Mouse (Mus musculus): ENCODE data around the gene Phf1. TPM values are rescaled to one million over a fixed set of nuclear protein-coding genes. Genes with fewer than 3 reads are reported as not detected.
A peak's percentile ranks its signal among the peaks of the same experiment; 100 is the strongest.
"Not testable (repeated sequence)": the region's sequence is repeated elsewhere in the genome, so short reads cannot be mapped to it uniquely, and the experiment has no call there.

The Phf1 gene
- polyA plus RNA-seq, 1 experiment from 2014 or later = 7.6 TPM

DNA sequence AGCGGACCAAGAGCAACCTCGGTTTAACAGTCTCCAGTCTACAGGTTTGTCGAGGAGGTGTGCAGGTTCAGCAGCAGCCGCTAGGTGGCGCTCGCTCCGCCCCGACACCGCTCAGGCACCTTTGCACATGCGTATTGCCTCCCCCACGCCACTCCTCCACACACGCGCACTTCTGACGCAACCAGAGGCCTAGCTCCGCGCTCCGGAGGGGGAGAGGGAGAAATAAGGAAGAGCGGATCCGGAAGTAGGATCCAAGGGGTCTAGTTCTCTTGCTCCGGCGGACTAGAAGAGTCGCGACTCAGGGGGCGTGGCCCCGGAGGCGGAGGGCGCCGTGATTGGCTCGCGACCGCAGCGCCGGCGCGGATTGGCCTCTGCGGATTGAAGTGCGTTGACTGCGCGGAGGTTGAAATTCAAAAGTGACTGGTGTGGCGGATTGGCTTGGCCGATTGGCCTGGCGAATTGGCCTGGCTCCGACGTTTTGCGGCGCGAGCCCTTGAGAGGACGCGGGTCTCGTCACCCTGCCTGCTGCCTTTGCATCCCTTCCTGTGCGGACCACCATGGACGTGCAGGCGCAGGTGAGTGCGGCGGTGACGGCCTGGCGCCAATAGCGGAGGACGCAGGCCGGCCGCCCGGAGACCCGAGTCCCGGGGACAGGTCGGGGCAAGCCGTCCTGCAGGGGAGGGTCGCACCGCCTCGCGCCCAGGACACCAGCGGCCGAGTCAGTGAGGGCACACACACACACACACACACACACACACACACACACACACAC is 16.0 kb upstream of the Phf1 start, which contains the start of gene Kifc5b:
Gene Kifc5b (plus strand): TSS at position 381 of the 772 bp plus-strand sequence.
- WGBS (ENCODE audit: missing documents) = under 1% methylated on average over 52 of the region's 72 CpGs
- Histone ChIP-seq H3K36me3 (ENCODE audit: inconsistent target) (no peaks in the 10 kb centered on the region), H3K79me2 (ENCODE audit: inconsistent target) (peaks cover 34% of the 10 kb centered on the region), H3K4me3 (ENCODE audit: inconsistent target) (peak within 1 kb of the TSS; percentile 61), H3K27ac (peak within 1 kb of the TSS; percentile 35)

- not testable (repeated sequence) for H3K36me3 ChIP-seq (ENCODE audit: inconsistent target)
- Histone ChIP-seq H3K4me3 (ENCODE audit: inconsistent target) (peak overlapping the region; percentile 61), H3K79me2 (ENCODE audit: inconsistent target) (peaks cover 34% of the 10 kb centered on the region), H3K27ac (peak overlapping the region; percentile 35)
- 0% methylated on average over 7 of the region's 12 CpGs for WGBS (ENCODE audit: missing documents)
These were observed 15.3 kb upstream of the Phf1 start for GRCm38 (mm10) chr17:26917560-26917959.

DNA sequence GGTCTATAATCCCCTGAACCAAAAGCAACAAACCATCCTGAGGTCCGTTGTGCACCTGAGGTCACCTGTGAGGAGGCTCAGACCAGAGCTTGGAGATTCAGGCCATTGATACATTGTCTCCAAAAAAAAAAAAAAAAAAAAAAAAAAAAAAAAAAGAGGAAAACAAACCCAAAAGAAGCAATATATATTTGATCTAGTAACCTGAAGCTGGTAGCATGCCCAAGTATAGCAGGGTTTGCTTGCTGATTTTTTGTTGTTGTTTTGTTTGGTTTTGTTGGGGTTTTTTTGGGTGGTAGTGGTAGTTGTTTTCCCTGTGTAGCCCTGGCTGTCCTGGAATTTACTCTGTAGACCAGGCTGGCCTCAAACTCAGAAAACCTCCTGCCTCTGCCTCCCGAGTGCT is 14.5 kb upstream of the Phf1 start:
- H3K4me3 ChIP-seq (ENCODE audit: inconsistent target) = peak overlapping the region; percentile 61
- H3K36me3 ChIP-seq (ENCODE audit: inconsistent target) = no peaks in the 10 kb centered on the region
- H3K27ac ChIP-seq = no peak overlapping the region
- WGBS (ENCODE audit: missing documents) = 100% methylated on average over 1 of the region's 2 CpGs
- H3K79me2 ChIP-seq (ENCODE audit: inconsistent target) = peaks cover 34% of the 10 kb centered on the region

DNA sequence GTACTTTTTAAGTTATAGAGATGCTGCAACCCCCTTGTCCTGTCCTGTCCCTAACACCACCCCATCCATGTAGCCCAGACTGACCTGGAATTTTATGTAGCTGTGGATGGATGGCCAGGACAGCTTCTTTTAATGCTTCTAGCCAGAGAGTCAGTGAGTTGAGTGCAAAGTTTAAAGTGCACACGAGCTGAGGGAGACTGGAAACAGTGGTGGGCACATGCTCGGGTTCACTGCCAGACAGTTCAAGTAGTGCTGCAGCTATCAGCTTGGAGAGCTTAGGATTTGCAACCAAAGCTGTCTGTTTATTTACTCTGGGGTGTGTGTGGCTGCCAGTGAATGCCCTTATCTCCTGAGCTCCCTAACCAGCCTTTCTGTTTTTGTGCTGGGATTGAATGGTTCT is 13.3 kb upstream of the Phf1 start:
- H3K27ac ChIP-seq; H3K4me3 ChIP-seq (ENCODE audit: inconsistent target); H3K36me3 ChIP-seq (ENCODE audit: inconsistent target): not testable (repeated sequence)
- WGBS (ENCODE audit: missing documents) = 81% methylated on average over 2 of the region's 2 CpGs
- peaks cover 34% of the 10 kb centered on the region for H3K79me2 ChIP-seq (ENCODE audit: inconsistent target)

GRCm38 (mm10) chr17:26922368-26922767 is 10.5 kb upstream of the Phf1 start:
- H3K79me2 ChIP-seq (ENCODE audit: inconsistent target) = peaks cover 33% of the 10 kb centered on the region
- H3K4me3 ChIP-seq (ENCODE audit: inconsistent target); H3K36me3 ChIP-seq (ENCODE audit: inconsistent target); H3K27ac ChIP-seq: not testable (repeated sequence)
- WGBS (ENCODE audit: missing documents) = 97% methylated on average over 5 of the region's 6 CpGs

- H3K27ac ChIP-seq; H3K4me3 ChIP-seq (ENCODE audit: inconsistent target); H3K36me3 ChIP-seq (ENCODE audit: inconsistent target); H3K79me2 ChIP-seq (ENCODE audit: inconsistent target): not testable (repeated sequence)
- 96% methylated on average over 9 of the region's 9 CpGs for WGBS (ENCODE audit: missing documents)
These were observed 7.4 kb upstream of the Phf1 start for GRCm38 (mm10) chr17:26925414-26925813.

DNA sequence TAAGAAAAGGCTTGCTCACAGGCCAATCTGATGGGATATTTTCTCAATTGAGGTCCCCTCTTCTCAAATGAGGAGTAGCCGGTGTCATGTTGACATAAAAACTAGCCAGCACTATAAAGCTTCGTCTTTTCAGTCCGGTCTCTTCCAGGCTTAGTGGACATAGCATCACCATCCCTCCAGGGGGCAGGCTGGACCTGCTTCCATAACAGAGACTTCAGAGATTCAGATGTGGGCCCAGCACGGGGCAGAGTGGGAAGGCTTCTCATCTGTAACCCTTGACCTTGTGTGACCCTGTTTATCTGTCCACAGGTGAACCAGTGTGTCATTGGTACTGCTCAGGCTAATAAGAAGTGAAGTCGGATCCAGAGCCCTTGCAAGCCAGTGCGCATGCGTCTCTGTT is 1.1 kb upstream of the Phf1 start:
- peaks cover 13% of the 10 kb centered on the region; the same call in 1 of the 2 replicates for H3K79me2 ChIP-seq (ENCODE audit: inconsistent target)
- H3K27ac ChIP-seq; H3K4me3 ChIP-seq (ENCODE audit: inconsistent target): not testable (repeated sequence)
- 74% methylated on average over 7 of the region's 7 CpGs for WGBS (ENCODE audit: missing documents)
- H3K36me3 ChIP-seq (ENCODE audit: inconsistent target) = peaks cover 11% of the 10 kb centered on the region; the same call in 1 of the 2 replicates

- Histone ChIP-seq H3K27ac (peak overlapping the region; percentile 52), H3K79me2 (ENCODE audit: inconsistent target) (peaks cover 29% of the 10 kb centered on the region), H3K36me3 (ENCODE audit: inconsistent target) (peaks cover 11% of the 10 kb centered on the region; the same call in 1 of the 2 replicates), H3K4me3 (ENCODE audit: inconsistent target) (peak overlapping the region; percentile 62)
- 3% methylated on average over 13 of the region's 13 CpGs for WGBS (ENCODE audit: missing documents)
These were observed 567 bp downstream of the Phf1 start for GRCm38 (mm10) chr17:26933419-26933818.

- Histone ChIP-seq H3K79me2 (ENCODE audit: inconsistent target) (peaks cover 35% of the 10 kb centered on the region), H3K4me3 (ENCODE audit: inconsistent target) (peak overlapping the region; percentile 62), H3K27ac (no peak overlapping the region), H3K36me3 (ENCODE audit: inconsistent target) (peaks cover 8% of the 10 kb centered on the region; the same call in 1 of the 2 replicates)
- 81% methylated on average over 15 of the region's 16 CpGs for WGBS (ENCODE audit: missing documents)
These were observed 1.3 kb downstream of the Phf1 start for GRCm38 (mm10) chr17:26933885-26934827.

DNA sequence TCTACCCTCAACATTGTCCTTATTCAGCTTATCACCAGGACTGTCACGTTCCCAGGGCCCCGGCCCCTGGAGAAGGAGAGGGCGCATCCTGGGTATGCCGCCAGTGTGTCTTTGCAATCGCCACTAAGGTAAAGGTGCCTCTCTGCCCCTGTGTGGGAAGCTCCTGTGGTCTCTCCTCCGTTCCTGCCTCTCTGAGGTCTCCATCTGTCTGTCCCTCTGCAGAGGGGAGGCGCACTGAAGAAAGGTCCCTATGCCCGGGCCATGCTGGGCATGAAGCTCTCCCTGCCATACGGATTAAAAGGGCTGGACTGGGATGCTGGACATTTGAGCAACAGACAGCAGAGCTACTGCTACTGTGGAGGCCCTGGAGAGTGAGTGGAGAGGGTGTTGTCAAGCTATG is 2.2 kb downstream of the Phf1 start:
- Histone ChIP-seq H3K27ac (no peak overlapping the region), H3K4me3 (ENCODE audit: inconsistent target) (no peak overlapping the region), H3K36me3 (ENCODE audit: inconsistent target) (peaks cover 8% of the 10 kb centered on the region; the same call in 1 of the 2 replicates), H3K79me2 (ENCODE audit: inconsistent target) (peaks cover 35% of the 10 kb centered on the region)
- 100% methylated on average over 9 of the region's 9 CpGs for WGBS (ENCODE audit: missing documents)

- H3K4me3 ChIP-seq (ENCODE audit: inconsistent target) = no peak overlapping the region
- peaks cover 35% of the 10 kb centered on the region for H3K79me2 ChIP-seq (ENCODE audit: inconsistent target)
- 87% methylated on average over 12 of the region's 12 CpGs for WGBS (ENCODE audit: missing documents)
- H3K27ac ChIP-seq = no peak overlapping the region
- peaks cover 8% of the 10 kb centered on the region; the same call in 1 of the 2 replicates for H3K36me3 ChIP-seq (ENCODE audit: inconsistent target)
These were observed 3.6 kb downstream of the Phf1 start for GRCm38 (mm10) chr17:26936453-26936852.

DNA sequence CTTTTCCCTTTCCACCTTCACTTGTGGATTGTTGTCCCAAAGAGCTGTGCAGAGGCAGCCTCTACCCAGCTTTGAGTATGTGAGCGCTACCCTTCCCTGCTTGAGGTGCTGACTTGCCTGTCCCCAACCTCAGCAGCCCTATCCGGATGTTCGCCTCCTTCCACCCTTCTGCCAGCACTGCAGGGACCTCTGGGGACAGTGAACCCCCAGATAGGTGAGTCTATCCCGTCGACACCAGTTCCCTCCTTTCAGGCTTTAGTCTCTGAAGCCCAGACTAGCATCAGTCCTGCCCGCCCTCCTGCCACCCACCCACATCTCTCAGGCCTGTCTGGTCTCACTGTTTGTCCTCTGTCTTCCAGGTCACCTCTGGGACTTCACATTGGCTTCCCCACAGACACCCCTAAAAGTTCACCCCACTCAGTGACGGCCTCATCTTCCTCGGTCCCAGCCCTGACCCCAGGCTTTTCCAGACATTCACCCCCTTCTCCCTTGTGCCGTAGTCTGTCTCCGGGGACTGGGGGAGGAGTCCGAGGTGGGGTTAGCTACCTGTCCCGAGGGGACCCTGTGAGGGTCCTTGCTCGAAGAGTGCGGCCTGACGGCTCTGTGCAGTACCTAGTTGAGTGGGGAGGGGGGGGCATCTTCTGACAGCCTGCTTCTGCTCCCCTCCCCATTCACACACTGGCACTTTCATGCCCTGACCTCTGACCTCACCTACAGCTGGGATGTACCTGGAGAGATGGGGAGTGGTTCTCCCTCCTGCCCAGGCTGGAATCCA is 4.3 kb downstream of the Phf1 start:
- Histone ChIP-seq H3K27ac (no peak overlapping the region), H3K4me3 (ENCODE audit: inconsistent target) (no peak overlapping the region), H3K79me2 (ENCODE audit: inconsistent target) (peaks cover 35% of the 10 kb centered on the region), H3K36me3 (ENCODE audit: inconsistent target) (peaks cover 8% of the 10 kb centered on the region; the same call in 1 of the 2 replicates)
- 93% methylated on average over 15 of the region's 15 CpGs for WGBS (ENCODE audit: missing documents)

- H3K4me3 ChIP-seq (ENCODE audit: inconsistent target) = peak overlapping the region; percentile 98
- 63% methylated on average over 16 of the region's 16 CpGs for WGBS (ENCODE audit: missing documents)
- H3K79me2 ChIP-seq (ENCODE audit: inconsistent target) = peaks cover 35% of the 10 kb centered on the region
- H3K36me3 ChIP-seq (ENCODE audit: inconsistent target) = peaks cover 8% of the 10 kb centered on the region; the same call in 1 of the 2 replicates
- H3K27ac ChIP-seq = peak overlapping the region; percentile 83
These were observed 5.2 kb downstream of the Phf1 start for GRCm38 (mm10) chr17:26937883-26938695.
